Mouse (Mus musculus) neural tube, embryonic 15.5 days (tissue): ENCODE data around the gene Pacs1. TPM values are rescaled to one million over a fixed set of nuclear protein-coding genes. Genes with fewer than 3 reads are reported as not detected.

Source experiments
- ATAC-seq: fragments of 200-750 bp; cut with Nextera tagmentation; 2 replicates; pipeline ENCODE4 v1.8.0; 2017; ENCODE audit warnings: mild to moderate bottlenecking, moderate TSS enrichment, moderate library complexity; ENCODE audit not compliant: low FRiP score
- H3K27ac ChIP-seq: fragments of 300-500 bp; sonication (generic); replicated peaks from 2 replicates; pipeline ENCODE4 v1.5.1; 2015; ENCODE audit warnings: mild to moderate bottlenecking, inconsistent platforms
- H3K27me3 ChIP-seq: fragments of 300-500 bp; sonication (generic); replicated peaks from 2 replicates; pipeline ENCODE4 v1.6.1; 2015; ENCODE audit warnings: inconsistent platforms
- H3K36me3 ChIP-seq: fragments of 300-500 bp; sonication (generic); 2 replicates; pipeline ENCODE4 v1.6.1; 2015; ENCODE audit warnings: inconsistent platforms
- H3K4me1 ChIP-seq: fragments of 300-500 bp; sonication (generic); 2 replicates; pipeline ENCODE4 v1.6.1; 2015; ENCODE audit warnings: inconsistent platforms
- H3K4me2 ChIP-seq: fragments of 300-500 bp; sonication (generic); 2 replicates; pipeline ENCODE4 v1.6.1; 2015; ENCODE audit warnings: inconsistent platforms, mild to moderate bottlenecking, moderate library complexity
- H3K4me3 ChIP-seq: fragments of 300-500 bp; sonication (generic); replicated peaks from 2 replicates; pipeline ENCODE4 v1.5.1; 2015; ENCODE audit warnings: mild to moderate bottlenecking, inconsistent platforms
- H3K9ac ChIP-seq: fragments of 300-500 bp; sonication (generic); replicated peaks from 2 replicates; pipeline ENCODE4 v1.6.1; 2015; ENCODE audit warnings: mild to moderate bottlenecking, inconsistent platforms
- H3K9me3 ChIP-seq: fragments of 300-500 bp; sonication (generic); replicated peaks from 2 replicates; pipeline ENCODE4 v1.6.1; 2016; ENCODE audit warnings: inconsistent platforms
- WGBS: fragments of 180-500 bp; shearing (Covaris S2); methylation state at CpG from one replicate; pipeline ENCODE4 v1.1.7; 2015; ENCODE audit warnings: mixed read lengths; 5-methylcytosine and 5-hydroxymethylcytosine counted together
- polyA plus RNA-seq: library from polyadenylated mRNA; unstranded; fragments of >200 nt; fragmentation: Nextera tagmentation; extraction: Ambion mirVana; gene quantifications from 2 replicates; pipeline ENCODE4 v1.2.1, GENCODE M21; 2015

The Pacs1 gene
- polyA plus RNA-seq, 1 experiment from 2014 or later = 51.0 TPM

DNA sequence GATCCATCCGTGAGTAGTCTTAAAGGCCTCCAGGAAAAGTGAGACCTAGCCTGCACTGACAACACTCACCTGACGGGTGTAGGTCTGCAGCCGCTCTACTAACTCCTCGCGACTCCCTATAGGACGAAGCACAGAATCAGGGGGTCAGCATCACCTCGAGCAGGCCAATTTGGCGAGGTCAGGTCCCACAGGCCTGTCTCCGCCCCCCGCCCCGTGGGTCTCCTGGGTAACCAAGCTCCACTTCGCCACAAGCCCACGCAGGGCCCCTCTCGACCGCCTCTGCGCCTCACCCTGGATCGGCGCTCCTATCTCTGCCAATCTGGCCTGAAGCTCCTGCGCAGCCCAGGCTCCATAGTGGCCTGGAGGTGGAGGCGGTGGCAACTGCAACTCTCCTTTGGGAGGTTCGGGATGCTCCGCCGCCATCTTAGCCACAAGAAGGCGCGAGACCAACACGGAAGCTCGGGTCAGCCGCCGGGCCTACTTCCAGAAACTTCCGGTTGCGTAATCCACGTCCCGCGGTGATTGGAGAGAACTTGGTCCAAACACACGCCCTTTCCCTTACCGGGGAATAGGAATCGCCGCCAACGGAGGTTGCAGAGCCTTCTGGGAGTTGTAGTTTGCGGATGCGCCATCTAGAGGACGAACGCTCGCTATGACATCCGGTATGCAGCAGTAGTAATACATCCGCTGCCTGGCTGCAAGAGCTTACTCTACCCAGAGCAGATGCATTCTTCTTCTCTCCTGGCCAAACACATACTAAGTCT lies 22.2 kb upstream of the Pacs1 start, which contains the start of gene Sf3b2:
Sf3b2 (minus strand) TSS at position 484 of the 764 bp plus-strand sequence.
- H3K4me3 ChIP-seq = peak within 1 kb of the TSS; percentile 65
- H3K27me3 ChIP-seq = no peaks in the 10 kb centered on the region
- H3K4me1 ChIP-seq = peaks cover 60% of the 10 kb centered on the region
- H3K4me2 ChIP-seq = peak within 1 kb of the TSS; percentile 82
- under 1% methylated on average over 46 of the region's 46 CpGs for WGBS
- no peaks in the 10 kb centered on the region for H3K9me3 ChIP-seq
- peak within 1 kb of the TSS; percentile 94 for H3K27ac ChIP-seq
- H3K9ac ChIP-seq = peak within 1 kb of the TSS; percentile 76
- peak; percentile 94 for ATAC-seq
- H3K36me3 ChIP-seq = peaks cover 28% of the 10 kb centered on the region

DNA sequence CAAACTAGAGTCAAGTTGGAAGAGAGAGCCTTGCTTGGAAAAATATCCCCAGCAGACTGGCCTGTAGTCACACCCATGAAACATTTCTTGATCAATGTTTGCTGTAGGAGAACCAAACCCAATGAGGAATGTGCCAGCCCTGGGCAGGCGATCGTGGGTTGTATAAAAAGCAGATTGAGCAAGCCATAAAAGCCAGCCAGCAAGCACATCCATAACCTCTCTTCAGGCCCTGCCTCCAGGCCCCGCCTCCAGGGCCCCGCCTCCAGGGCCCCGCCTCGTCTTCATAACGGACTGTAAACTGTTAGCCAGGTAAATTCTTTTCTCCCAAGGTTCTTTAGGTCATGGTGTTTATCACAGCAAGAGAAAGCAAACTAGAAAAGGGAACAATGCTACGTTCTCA lies 5.5 kb upstream of the Pacs1 start:
- WGBS = 79% methylated on average over 8 of the region's 8 CpGs
- peaks cover 10% of the 10 kb centered on the region for H3K4me1 ChIP-seq
- H3K36me3 ChIP-seq = peaks cover 82% of the 10 kb centered on the region

DNA sequence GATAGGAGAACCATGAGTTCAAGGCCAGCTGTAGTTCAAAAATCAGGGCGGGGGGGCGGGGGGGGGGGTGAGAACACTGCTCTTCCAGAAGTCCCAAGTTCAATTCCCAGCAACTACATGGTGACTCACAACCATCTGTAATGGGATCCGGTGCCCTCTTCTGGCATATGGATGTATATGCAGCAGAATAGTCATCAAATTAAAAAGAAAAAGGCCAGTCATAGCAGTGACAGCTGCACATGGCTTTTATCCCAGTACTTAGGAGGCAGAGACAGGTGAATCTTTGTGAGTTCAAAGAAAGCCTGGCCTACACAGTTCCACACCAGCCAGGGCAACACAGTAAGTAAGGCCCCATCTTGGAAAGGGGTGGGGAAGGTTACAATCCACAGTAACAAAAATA lies 4.2 kb upstream of the Pacs1 start:
- Histone ChIP-seq H3K27ac (no peak overlapping the region), H3K4me2 (no peak overlapping the region), H3K4me3 (no peak overlapping the region), H3K9ac (no peak overlapping the region), H3K36me3 (peaks cover 70% of the 10 kb centered on the region), H3K9me3 (no peaks in the 10 kb centered on the region), H3K27me3 (no peaks in the 10 kb centered on the region), H3K4me1 (peaks cover 14% of the 10 kb centered on the region)
- no peak for ATAC-seq
- WGBS = 82% methylated on average over 3 of the region's 3 CpGs

More for the DNA sequence above, 5.5 kb upstream of the Pacs1 start:
- Histone ChIP-seq H3K9me3 (no peaks in the 10 kb centered on the region), H3K27me3 (no peaks in the 10 kb centered on the region), H3K4me2 (no peak overlapping the region), H3K9ac (no peak overlapping the region), H3K27ac (no peak overlapping the region), H3K4me3 (no peak overlapping the region)
- no peak for ATAC-seq

DNA sequence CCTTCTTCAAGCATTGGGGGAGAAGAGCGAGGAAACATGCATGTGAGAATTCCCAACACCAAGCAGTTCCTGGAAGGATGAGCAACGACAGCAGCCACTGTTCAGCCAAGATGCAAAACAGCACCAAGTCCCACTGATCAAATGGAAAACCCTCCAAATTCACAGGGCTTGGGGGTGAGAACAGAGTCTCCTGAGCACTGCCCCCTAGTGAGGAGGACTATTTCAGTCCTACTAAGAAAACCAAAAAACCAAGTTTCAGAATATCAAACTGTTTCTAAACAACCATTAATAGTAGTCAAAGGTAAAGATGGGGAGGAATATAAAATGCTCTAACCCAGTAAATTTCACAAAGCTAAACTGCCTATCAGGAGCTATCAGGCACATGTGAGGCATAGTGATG lies 3.6 kb upstream of the Pacs1 start:
- Histone ChIP-seq H3K4me1 (peaks cover 20% of the 10 kb centered on the region), H3K9me3 (no peaks in the 10 kb centered on the region), H3K9ac (no peak overlapping the region), H3K27me3 (no peaks in the 10 kb centered on the region), H3K27ac (no peak overlapping the region), H3K4me2 (no peak overlapping the region), H3K36me3 (peaks cover 64% of the 10 kb centered on the region), H3K4me3 (no peak overlapping the region)
- no peak for ATAC-seq
- WGBS = 92% methylated on average over 2 of the region's 2 CpGs

DNA sequence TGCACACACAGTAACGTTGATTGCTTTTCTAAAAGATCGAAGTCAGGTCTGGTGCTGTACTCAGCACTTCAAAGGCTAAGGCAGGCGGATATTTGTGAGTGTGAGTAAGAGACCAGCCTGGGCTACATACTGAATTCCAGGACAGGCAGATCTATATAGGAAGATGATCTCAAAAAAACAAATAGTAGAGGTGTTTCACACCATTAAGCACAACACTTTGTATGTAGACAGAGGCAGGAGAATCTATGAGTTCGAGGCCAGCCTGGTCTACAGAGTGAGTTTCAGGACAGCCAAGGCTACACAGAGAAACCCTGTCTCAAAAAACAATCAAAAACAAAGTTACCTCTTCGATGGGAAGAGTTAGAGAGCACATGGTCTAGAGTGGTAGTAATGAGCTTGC lies 2.8 kb upstream of the Pacs1 start:
- Histone ChIP-seq H3K4me1 (peaks cover 26% of the 10 kb centered on the region), H3K9me3 (no peaks in the 10 kb centered on the region), H3K4me2 (no peak overlapping the region), H3K4me3 (no peak overlapping the region), H3K27me3 (no peaks in the 10 kb centered on the region), H3K36me3 (peaks cover 56% of the 10 kb centered on the region), H3K9ac (no peak overlapping the region), H3K27ac (no peak overlapping the region)
- ATAC-seq = no peak
- WGBS = 94% methylated on average over 5 of the region's 5 CpGs

DNA sequence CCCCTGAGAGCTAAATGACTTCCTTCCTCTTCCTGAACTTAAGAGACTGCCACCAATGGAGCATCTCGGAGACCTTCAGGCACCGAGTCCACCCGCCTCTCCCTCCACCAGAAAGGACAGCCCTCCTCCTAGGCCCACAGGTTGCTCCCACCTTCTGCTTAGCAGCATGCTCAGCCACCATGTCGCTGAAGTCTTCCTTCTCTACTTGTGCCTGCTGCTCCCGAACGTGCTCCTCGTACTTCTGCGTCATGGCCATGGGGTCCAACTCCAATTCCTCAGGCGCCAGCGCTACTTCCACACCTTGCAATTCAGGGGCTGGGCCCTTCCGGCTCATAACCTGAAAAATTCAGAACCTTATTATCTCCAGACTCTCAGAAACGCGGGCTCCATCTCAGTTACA lies 1.7 kb upstream of the Pacs1 start:
- Histone ChIP-seq H3K36me3 (peaks cover 52% of the 10 kb centered on the region), H3K9ac (no peak overlapping the region), H3K4me1 (peaks cover 36% of the 10 kb centered on the region), H3K4me2 (no peak overlapping the region), H3K27me3 (no peaks in the 10 kb centered on the region), H3K9me3 (no peaks in the 10 kb centered on the region), H3K27ac (peak overlapping the region; percentile 94; the same call in 1 of the 2 replicates), H3K4me3 (no peak overlapping the region)
- 92% methylated on average over 12 of the region's 13 CpGs for WGBS
- no peak for ATAC-seq

DNA sequence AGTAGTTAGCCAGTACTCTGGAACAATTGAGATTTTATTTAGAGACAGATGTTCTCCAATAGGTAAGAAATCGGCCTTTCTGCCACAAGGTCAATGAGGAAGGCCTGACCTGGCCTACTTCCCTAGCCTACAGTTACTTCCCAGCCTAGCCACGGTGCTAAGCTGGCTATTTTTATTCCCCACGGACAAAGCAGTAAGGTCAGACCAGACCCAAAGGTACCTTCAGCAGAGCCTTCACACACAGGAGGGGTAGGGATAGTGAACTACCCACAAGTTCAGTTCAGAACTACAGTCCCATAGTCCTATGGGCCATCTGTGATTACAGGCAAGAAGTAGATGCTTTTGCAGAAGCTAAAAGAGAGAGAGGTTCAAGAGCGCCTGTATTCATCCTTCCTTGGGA lies 997 bp upstream of the Pacs1 start:
- H3K4me2 ChIP-seq = peak overlapping the region; percentile 80; the same call in 1 of the 2 replicates
- no peaks in the 10 kb centered on the region for H3K9me3 ChIP-seq
- no peak for ATAC-seq
- peaks cover 40% of the 10 kb centered on the region for H3K4me1 ChIP-seq
- WGBS = 82% methylated on average over 4 of the region's 4 CpGs
- H3K36me3 ChIP-seq = peaks cover 45% of the 10 kb centered on the region
- H3K4me3 ChIP-seq = no peak overlapping the region
- peak overlapping the region; percentile 94 for H3K27ac ChIP-seq
- no peak overlapping the region for H3K9ac ChIP-seq
- H3K27me3 ChIP-seq = no peaks in the 10 kb centered on the region

DNA sequence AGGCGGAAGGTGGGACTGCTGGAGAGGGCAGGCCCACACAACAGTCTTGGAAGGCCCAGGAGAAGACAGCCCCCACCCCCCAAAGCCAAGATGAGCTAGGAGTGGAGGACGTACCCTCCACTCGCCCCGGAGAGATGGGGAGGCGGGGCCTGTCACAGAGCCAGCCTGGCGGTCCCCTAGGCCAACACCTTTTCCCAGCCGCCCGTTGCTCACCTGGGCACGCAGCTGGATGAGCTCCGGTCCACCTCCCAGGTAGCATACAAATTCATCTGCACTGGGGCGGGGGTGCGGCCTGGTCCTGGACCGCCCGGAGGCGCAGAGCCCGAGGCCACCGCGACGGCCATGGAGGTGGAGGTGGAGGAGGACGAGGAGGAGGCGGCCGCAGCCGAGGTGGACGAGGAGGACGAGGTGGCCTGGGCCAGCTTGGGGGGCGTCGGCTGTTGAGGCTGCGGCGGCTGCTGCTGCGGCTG lies 558 bp downstream of the Pacs1 start:
- no peaks in the 10 kb centered on the region for H3K9me3 ChIP-seq
- peak overlapping the region; percentile 81 for H3K9ac ChIP-seq
- H3K4me3 ChIP-seq = peak overlapping the region; percentile 92
- no peaks in the 10 kb centered on the region for H3K27me3 ChIP-seq
- peak overlapping the region; percentile 80 for H3K4me2 ChIP-seq
- ATAC-seq = peak; percentile 64
- peak overlapping the region; percentile 94 for H3K27ac ChIP-seq
- under 1% methylated on average over 25 of the region's 30 CpGs for WGBS
- peaks cover 29% of the 10 kb centered on the region for H3K36me3 ChIP-seq
- H3K4me1 ChIP-seq = peaks cover 45% of the 10 kb centered on the region

DNA sequence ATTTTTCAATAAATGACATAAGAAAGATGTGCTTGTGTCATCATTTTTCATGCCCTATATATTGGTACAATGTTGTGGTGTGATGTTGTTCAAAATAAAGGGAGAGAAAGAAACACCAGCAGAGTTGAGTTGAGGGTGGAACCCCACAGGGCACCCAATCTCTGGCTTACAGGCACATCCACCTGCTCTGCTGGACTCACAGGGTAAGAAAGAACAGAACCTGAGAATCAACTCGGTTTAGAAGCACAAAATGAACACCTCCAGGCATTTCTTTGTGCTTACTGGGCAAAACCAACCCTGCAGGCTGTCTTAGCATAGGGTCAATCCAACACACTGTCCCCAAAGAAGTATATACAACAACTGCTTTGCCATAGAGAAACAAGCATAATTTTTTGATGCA lies 1.5 kb downstream of the Pacs1 start:
- Histone ChIP-seq H3K27ac (no peak overlapping the region), H3K9me3 (no peaks in the 10 kb centered on the region), H3K4me2 (peak overlapping the region; percentile 80), H3K27me3 (no peaks in the 10 kb centered on the region), H3K36me3 (peaks cover 24% of the 10 kb centered on the region), H3K4me3 (peak overlapping the region; percentile 92), H3K9ac (no peak overlapping the region; the same call in 1 of the 2 replicates), H3K4me1 (peaks cover 45% of the 10 kb centered on the region)
- WGBS = 65% methylated on average over 1 of the region's 1 CpGs
- no peak for ATAC-seq

DNA sequence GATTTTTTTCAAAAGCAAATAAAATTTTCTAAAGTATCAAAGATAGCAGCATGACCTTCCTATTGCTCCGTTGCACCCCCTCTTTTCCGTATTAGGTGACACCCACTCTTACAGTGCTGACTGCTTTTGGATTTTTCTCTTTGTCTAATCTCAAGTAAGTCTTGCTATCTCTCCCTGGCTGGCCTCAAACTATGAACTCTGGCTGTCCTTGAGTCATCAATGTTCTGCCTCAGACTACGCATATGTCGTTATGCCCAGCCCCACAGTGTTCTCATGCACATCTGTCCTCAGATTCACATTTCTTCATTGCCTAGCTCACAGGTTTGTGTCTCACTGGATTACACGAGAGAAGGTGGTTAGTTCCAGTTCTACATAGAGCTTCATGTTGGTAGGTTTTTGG lies 3.5 kb downstream of the Pacs1 start:
- 86% methylated on average over 5 of the region's 5 CpGs for WGBS
- H3K9ac ChIP-seq = no peak overlapping the region

DNA sequence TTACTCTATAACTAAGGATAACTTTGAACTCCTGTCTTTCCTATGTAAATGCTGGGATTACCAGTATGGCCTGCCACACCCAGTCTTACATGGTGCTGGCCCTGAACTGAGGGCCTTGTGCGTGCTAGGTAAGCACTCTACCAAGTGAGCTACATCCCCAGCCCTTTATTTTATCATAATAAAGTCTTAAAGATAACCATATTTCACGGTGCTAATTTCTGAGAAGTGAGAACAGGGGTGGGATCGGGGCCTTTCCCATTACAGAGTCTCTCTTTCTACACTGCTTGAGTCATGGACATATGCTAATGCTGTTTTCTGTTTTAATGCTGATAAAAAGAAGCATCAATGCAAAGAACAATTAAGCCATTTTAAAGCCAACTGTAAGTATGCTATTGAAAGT lies 4.0 kb downstream of the Pacs1 start:
- peaks cover 40% of the 10 kb centered on the region for H3K4me1 ChIP-seq
- no peak overlapping the region for H3K27ac ChIP-seq
- H3K27me3 ChIP-seq = no peaks in the 10 kb centered on the region
- H3K36me3 ChIP-seq = peaks cover under 1% of the 10 kb centered on the region; the same call in 1 of the 2 replicates
- H3K4me2 ChIP-seq = no peak overlapping the region
- WGBS = 95% methylated on average over 3 of the region's 3 CpGs
- H3K4me3 ChIP-seq = no peak overlapping the region
- no peak for ATAC-seq
- no peaks in the 10 kb centered on the region for H3K9me3 ChIP-seq
- no peak overlapping the region for H3K9ac ChIP-seq

More for the DNA sequence above, 3.5 kb downstream of the Pacs1 start:
- Histone ChIP-seq H3K4me2 (no peak overlapping the region), H3K27ac (no peak overlapping the region), H3K4me3 (no peak overlapping the region), H3K27me3 (no peaks in the 10 kb centered on the region), H3K36me3 (peaks cover 6% of the 10 kb centered on the region), H3K9me3 (no peaks in the 10 kb centered on the region), H3K4me1 (peaks cover 45% of the 10 kb centered on the region)
- no peak for ATAC-seq

DNA sequence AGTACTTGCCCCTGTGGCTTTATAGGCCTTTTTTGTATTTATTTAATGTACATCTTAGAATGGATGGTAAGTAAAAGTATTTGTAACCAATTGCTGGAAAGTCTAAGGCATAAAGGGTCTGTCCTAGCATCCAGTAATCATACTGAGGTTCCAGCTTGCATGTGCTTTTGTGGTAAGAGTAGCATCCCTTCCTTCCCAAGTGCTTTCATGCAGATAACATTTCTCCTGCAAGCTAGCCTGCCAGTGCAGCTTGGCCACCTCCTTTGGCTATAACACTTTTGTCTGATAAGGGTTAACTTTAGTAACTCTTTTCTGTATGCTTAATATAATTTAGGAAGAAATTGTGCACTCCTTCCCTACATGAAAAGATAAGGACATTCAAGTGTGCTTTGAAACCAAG lies 4.9 kb downstream of the Pacs1 start:
- H3K4me2 ChIP-seq = no peak overlapping the region
- peaks cover 32% of the 10 kb centered on the region for H3K4me1 ChIP-seq
- no peak overlapping the region for H3K9ac ChIP-seq
- H3K4me3 ChIP-seq = no peak overlapping the region
- no peaks in the 10 kb centered on the region for H3K9me3 ChIP-seq
- H3K27me3 ChIP-seq = no peaks in the 10 kb centered on the region
- ATAC-seq = no peak
- no peaks in the 10 kb centered on the region for H3K36me3 ChIP-seq
- no peak overlapping the region for H3K27ac ChIP-seq
